Mouse (Mus musculus): ENCODE measurements around the gene Snrpd2.

Gene Snrpd2

DNA sequence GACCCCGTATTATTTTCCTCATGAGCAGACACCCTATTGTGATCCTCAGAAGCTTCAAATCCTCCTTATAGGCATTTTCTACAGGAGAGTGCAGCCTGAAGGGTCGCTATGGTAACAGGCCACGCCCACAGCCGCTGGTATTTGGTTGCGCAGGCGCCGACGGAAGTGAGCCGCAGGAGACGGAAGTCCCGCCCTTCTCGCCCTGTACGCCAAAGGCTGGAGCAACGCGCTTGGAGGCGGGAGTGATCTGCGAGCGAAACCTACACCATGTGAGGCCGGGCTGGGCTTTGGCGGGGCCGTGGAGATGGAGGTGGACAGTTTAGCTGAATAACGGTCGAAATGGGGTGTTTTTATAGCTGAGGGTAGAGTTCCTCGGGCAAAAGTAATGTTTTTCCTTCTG, at the start of gene Snrpd2:
Gene Snrpd2, plus strand, starts transcription at position 97 of the 400 bp plus-strand sequence.
- DNase-seq (ENCODE audit: extremely low spot score) = peak; percentile 97

DNA sequence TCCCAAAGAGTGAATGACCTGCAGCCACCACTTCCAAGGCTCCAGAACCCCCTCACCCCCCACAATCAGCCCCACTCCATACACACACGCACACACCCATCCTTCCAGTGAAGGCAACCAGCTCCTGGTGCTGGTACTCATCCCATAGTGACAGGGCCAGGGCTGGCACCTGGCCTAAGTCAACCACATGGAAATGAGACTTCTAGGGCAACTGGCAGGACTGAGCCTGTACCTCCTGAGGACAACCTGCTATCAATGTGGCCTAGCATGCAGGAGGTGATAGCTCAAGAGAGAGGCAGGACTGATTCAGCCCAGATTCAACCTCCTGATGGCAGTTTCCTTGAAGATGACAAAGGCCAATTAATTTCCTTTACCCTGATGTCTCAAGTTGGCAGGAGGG, 49.2 kb upstream of the Snrpd2 start:
- DNase-seq (ENCODE audit: extremely low spot score) = no peak

DNA sequence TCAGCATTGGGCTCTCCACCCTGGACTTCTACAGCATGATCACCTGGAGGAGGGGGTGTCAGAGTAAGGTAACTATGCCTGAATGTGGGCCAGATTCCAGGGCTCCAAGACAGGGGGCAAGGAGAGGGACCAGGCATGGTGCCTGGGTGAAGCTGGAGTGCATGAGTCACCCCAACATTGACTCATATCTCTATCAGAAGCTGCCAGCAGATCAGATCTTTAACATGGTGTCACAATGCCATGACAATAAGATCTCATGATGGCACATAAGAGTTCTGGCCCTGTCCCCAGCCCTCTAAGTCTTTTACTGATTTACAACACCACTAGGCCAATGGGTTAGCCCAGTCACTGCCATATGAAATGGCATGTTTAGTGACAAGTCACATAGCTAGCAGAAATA, 45.8 kb upstream of the Snrpd2 start:
- DNase-seq (ENCODE audit: extremely low spot score) = no peak

DNA sequence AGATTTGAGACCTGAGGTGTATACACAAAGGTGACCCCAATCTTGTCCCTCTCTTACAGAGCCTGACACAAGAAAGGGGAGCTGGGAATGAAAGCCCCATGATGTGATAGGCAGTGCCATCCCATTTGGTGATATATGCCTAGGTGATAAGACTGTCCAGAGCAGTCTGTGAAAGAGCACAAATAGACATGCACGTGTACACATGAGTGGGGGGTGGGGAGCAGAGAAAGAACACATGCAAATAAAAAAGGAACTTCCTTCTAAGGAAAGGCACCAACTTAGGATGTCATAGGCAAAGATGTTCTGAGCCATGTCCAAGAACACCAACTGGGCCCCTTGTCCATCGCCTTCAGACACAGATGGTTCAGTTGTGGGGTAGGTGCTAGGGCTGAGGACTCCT, 45.0 kb upstream of the Snrpd2 start:
- DNase-seq (ENCODE audit: extremely low spot score) = no peak

DNA sequence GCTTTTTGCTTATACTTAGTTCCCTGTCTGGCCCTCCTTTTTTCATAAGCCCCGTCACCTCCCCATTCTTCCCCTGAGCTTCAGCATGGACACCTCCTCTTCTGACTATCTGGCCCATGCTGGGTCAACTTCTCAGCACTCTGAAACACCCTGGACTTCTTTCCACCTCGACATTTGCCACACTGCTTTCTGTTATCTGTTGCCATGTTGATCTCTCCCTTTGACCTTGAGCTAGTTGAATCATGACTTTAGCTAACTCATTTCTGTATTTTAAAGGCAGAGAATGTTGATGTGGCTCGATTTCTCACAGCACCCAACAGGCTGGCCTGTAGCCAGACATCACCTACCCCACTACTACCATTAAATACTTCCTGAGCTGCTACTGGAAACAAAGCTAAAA, 42.1 kb upstream of the Snrpd2 start:
- no peak for DNase-seq (ENCODE audit: extremely low spot score)

DNA sequence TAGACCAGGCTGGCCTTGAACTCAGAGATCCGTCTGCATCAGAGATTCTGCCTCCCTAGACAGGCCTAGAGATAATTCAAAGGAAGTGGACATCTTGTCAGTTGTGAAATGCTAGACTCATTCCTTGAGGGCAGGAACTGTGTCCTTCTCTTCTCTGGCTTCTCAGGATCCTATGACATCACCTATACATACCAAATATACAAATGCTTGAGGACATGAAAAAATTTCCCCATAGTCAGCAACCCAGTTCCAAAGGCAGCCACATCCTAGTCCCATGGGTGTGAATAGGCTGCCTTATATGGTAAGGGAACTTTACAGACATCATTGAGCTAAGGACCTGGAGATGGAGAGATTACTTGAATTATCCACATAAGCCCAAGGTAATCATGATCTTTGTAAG, 40.0 kb upstream of the Snrpd2 start:
- DNase-seq (ENCODE audit: extremely low spot score) = no peak

DNA sequence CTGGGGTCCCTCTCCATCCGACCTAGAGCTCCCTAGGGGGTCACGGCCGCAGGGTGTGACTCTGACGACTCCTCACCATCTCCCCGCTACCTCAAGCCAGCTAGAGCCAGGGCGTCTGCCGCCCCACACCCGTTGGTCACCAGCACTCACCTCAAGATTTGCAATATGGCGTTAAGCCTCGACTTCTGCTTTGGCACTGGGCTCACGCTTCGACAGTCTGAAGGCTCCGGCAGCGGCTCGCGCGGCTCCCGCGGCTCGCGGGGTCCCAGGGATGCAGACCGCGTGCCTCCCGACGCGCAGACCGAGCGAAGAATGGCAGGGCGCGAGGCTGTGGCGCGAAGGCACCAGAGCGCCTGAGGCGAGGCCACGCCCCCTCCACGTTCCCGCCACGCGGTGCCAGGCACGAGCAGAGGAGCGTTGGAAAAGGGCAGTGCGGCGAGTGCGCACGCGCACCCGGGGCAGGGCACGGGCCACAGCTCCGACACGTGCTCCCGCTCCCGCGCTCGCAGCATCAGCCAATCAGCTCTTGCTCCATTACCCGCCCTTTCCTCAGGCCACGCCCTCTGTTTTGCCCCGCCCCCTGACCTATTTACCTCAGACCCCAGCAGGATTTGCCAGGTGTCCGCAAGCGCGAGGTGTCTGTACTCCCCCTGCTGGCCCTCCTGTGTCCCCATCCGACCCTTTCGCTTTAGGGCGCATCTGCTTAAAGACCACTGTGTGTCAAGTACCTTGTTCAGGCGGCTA, 31.3 kb upstream of the Snrpd2 start, which contains the start of gene Gm4969:
Gene Gm4969, minus strand, starts transcription at position 341 of the 744 bp plus-strand sequence.
- peak; percentile 75 for DNase-seq (ENCODE audit: extremely low spot score)

DNA sequence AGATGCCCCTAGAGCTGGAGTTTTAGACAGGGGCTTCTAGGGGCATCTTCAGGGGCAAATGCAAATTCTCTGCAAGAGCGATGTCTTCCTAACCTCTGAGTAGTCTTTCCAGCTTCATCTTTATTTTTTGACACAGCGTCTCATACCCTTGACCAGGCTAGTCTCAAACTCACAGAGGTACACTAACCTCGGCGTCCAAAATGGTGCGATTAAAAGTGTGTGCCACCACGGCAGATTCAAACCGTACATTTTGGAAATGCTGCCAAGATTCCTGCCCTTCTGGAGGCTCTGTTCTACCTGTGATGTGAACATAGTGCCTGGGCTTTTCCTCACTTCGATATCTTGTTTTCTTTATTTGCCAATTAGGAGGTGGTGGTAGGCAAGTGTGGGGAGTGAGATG, 30.4 kb upstream of the Snrpd2 start:
- DNase-seq (ENCODE audit: extremely low spot score) = no peak

DNA sequence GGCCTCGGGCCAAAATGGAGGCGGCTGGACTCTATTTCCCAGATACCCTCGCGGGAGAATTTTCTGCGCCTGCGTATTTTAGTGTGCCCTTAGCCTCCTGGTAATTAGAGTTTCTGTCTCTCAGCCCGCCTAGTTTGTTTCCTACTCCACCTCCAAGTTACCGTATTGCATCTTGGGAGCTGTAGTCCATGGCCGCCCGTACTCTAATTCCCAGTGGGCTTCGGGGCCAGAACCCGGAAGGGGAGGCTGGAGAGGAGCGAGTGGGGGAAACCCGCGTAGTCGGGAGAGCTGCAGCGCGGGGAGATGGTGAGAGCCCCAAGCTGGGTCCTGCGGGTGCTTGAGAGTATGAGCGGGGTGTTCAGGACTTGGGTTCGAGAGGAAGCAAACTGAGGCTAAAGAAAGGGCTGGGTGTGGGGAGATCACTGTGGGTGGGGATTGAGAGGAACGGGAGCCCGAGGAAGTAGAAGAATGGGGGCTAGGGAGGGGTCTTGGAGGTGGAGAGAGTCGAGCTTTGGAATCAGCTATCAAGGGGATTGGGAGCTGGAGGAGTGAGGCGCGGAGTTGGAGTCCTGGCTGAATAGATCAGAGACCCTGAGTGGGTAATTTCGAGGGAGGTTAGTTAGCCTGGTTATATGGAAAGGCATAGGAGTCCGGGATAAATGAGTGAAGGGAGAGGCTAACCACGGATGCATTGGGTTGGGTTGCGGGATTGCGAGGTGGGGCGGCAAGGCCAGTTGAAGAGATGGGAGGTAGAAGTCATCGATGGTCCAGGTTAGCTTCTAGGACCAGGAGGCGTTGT, 29.7 kb upstream of the Snrpd2 start, which contains the start of gene Fbxo46:
Gene Fbxo46, plus strand, starts transcription at position 229 of the 799 bp plus-strand sequence.
- peak; percentile 93 for DNase-seq (ENCODE audit: extremely low spot score)

DNA sequence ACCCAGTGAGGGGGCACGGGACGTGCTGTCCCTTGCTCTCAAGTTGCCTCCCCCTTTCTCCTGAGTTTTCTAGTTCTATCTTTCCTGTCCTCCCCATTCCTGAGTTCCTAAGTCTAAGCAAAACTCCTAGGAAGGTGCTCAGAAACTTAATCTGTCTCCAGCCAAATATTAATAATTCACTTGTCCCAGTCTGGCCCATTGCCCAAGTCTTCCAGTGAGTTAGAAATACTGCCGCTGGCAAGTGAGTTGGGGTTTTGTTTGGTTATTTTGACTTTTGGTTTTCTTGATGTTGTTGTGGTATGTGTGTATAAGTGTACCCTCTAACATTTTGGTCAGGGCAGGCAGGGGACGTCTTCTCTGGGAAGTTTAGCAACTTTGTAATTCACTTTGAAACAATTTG, 27.8 kb upstream of the Snrpd2 start:
- no peak for DNase-seq (ENCODE audit: extremely low spot score)

DNA sequence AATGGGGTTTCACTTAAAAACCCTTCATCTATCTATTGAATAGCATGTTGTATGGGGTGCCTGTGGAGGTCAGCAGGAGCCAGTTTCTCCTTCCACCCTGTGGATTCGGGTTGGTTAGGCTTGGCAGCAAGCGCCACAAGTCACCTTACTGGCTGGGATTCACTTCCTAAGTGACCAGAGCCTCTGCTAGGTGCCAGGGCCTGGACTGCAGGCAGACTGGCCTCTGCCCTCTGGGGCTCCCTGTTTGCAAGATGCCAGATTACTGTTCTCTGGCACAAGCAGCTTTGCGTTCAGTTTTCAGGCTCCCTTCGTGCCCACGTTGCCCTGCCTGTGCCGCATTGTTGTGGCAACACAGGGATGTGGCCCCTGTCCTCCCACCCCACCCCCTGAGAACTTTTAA, 24.8 kb upstream of the Snrpd2 start:
- no peak for DNase-seq (ENCODE audit: extremely low spot score)

DNA sequence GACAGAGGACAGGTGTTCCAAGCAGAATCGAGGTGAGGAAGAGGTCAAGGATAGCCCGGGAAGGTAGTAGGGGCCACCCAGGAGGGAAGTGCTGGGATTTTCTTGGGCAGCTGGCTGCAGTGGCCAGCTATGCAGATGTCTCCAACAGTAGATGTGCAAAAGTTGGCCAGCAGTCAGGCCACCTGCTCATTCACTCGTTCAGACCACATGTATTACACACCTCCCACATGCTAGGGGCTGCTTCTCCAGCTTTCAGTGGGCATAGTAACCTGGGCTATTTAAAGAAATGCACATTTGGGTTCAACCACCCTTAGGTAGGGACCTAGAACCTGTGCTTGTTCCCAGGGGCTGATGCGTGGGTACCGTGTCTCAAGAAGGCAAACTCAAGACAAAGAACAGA, 21.8 kb upstream of the Snrpd2 start:
- DNase-seq (ENCODE audit: extremely low spot score) = no peak

DNA sequence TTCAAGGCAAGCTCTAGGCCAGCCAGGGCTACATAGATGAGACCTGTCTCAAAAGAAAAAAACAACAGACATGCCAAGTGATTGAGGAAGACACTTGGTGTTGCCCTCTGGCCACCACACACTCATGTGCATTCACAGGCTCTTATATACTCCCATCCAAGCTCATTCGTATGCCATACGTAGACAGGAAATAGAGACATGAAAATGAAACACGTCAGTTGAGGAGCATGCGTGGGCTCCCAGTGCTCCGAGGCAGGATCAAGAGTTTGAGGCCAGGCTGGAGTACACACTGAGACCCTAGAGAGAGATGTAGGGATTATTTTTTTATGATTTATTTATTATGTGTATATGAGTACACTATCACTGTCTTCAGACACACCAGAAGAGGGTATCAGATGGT, 20.1 kb upstream of the Snrpd2 start:
- DNase-seq (ENCODE audit: extremely low spot score) = no peak

DNA sequence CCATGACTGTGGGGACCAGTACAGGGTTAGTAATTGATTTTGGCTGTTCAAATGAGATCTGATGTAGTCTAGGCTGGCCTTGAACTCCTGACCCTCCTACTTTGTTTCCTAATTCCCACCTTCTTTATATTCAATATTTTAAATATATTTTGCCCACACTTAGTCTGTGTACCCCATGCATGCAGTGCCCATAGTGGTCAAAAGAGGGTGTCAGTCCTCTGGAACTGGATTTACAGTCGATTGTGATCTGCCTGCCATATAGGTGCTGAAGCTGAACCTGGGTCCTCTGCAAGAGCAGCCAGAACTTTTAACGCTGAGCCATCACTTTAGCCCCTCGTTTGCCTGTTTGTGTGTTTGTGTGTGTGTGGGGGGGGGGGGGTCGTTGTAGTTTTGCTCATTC, 18.9 kb upstream of the Snrpd2 start:
- no peak for DNase-seq (ENCODE audit: extremely low spot score)

DNA sequence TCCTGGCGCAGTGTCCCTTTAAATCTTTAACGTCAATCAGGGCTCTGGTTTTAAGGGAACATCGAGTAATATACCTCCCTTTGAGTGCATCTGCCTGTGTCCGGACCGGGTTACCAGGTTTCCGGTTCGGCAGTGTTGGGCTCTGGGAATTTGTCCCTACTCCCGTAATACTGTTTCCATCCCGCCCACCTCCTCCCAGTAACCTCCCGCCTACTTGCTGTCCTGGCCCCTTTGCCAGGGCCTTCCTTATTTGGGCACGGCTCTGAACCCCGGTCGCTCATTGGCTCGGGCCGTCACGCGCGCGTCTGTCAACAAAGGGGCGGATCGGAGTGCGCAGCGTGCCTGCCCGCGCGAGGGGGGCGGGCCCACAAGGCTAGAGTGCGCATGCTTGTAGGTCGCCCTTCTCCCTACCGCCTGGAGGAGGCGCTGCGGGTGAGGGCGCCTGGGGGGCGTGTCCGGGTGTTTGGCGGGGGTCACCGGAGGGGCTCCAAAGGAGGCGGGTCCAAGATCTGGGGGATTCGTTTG, 18.1 kb upstream of the Snrpd2 start:
- peak; percentile 97 for DNase-seq (ENCODE audit: extremely low spot score)

DNA sequence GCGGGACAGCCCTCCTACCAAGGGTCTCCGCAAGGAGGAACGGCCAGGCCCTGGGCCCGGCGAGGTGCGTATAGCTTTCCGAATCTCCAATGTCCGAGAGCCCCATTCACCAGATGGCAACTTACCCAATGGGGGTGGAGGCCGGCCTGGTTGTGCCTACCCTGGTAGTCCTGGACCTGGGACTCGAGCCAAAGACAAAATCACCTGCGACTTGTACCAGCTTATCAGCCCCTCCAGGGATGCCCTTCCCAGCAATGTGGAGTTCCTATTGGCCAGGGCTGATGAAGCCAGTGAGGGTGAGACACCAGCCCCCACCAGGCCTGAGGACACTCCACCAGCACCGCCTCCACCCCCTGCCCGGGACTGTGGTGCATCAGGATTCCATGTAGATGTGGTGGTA, 13.4 kb upstream of the Snrpd2 start:
- no peak for DNase-seq (ENCODE audit: extremely low spot score)

DNA sequence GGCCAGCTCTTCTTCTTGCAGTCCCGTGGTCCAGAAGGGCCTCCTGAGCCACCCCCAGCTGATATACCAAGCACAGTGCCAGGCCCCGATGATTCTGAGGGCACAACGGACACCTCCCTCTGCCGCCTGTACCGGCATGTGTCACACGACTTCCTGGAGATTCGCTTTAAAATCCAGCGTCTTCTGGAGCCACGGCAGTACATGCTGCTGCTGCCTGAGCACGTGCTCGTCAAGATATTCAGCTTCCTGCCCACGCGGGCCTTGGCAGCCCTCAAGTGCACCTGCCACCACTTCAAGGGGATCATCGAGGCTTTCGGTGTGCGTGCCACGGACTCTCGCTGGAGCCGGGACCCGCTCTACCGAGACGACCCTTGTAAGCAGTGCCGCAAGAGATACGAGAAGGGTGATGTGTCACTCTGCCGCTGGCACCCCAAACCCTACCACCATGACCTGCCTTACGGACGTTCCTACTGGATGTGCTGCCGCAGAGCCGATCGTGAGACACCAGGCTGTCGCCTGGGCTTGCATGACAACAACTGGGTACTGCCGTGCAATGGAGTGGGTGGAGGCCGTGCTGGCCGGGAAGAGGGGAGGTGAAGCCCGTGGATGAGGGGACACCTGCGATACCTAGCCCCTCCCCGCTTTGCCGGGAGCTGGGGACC, 12.7 kb upstream of the Snrpd2 start:
- no peak for DNase-seq (ENCODE audit: extremely low spot score)

DNA sequence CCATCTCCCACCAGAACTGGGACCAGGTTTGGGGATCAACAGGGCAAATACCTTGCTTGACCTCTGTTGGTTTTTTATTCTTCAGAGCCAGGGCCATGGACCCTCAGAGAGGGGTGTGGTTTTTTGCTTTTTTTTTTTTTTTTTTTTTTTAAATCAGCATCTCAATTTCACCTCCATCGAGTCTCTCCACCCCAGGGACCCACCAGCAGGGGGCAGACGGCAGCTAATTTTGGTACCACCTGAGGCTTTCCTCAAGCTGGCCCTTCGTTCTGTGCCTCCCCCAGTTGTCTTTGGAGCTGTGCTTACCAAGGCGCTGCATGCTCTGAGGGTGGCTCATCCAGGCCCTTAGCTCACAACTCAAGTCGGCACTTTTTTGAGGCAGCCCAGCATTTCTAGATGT, 12.1 kb upstream of the Snrpd2 start:
- no peak for DNase-seq (ENCODE audit: extremely low spot score)

DNA sequence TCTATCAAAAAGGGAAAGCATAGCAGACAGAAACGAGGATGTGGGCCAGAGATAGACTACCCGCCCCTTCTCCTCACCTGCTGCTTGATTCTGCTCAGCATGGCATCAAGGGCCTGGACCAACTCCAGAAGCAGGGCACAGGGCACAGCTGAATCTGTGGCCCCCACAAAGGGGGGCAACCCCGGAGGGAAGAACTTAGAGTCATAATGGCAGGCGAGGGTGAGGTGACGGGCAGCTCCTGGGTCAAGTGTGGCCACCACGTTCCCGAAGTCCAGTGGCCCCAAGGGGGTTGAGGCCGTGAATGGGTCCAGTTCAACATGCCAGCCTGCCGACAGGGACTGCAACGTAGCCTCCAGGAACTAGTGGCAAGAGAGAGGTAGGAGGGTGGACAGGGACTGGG, 2.7 kb upstream of the Snrpd2 start:
- no peak for DNase-seq (ENCODE audit: extremely low spot score)

DNA sequence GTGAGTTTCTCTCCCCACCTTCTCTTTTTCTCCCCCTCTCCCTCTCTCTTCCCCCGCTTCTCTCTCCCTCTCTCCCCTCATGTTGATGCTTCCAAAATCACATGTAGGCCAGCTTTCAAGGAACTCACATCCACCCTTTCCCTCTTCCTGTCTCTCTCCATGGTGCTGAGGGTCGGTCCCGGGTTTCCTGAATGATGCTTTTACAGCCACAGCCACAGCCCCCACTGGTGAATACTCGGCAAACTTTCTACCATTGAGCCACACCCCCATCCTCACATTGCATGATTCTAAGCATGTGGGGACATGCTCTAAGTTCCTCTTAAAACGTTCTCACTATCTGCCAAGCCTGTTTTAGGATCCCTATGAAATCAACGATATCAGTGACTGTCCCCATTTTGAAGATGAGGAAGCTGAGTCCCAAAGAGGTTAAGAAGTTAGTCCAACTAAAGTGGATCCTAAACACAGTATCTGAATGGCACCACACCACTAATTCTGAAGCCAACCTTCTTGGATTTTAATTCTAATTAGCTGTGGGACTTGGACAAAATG, 2.0 kb upstream of the Snrpd2 start:
- DNase-seq (ENCODE audit: extremely low spot score) = no peak

DNA sequence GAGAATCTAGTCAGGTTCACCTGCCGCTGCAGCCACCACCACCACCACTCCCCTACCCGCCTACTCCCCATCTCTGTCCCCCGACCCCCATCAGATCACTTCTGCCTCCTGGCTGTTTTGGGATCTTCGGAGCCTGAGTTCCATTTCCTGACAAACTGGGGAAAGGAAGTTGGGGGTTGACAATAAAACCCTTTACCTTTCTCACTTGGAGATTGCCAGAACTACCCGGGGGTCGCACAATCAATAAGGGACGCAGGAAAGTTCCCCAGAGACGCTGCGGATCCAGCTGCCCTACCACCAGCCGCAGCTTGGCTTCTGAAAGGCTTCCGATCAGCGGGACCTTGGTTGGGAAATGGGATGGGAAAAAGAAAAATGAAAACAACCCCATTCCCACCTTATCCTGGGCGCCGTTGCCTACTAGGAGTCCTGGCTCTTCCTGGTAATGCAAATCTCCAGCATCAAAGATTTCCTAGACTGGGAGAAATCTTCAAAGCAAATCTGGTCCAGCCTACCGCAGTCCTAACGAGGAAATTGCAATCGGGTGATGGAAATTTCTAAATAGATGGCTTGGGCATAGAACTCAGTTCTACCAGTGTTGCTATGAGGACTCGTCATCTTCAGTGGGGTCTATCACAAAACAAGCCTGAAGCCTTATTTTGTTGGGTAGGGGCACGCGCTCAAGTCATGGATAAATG, 1.2 kb upstream of the Snrpd2 start:
- no peak for DNase-seq (ENCODE audit: extremely low spot score)
